Mouse (Mus musculus): ENCODE data around the gene Etl4. TPM values are rescaled to one million over a fixed set of nuclear protein-coding genes. Genes with fewer than 3 reads are reported as not detected.

Etl4 gene
- total RNA-seq, 2 experiments from 2014 or later = 52.6 to 77.5 TPM

DNA sequence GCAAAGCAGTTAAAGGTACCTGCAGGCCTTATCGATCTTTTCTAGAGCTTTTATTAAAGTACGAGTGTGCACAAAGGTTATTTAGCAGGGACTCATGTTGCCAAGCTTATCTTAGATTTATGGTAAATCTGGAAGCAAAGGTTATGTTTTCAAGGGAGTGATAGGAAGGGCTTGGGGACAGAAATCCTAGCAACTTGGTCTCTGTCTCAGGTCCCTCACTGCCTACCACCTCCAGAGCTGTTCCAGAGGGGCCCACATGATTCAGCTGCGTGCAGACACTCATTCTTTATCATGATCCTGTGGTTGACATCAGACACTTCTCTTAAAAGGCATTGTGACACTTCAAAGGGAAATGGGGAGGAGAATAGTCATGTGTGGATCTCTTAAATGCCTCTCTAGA, 783.3 kb downstream of the Etl4 start:
- no peak for DNase-seq (ENCODE audit: low spot score)

- DNase-seq (ENCODE audit: low spot score) = peak; percentile 35
These were observed 784.2 kb downstream of the Etl4 start for GRCm38 (mm10) chr2:20693772-20694171.

GRCm38 (mm10) chr2:20697719-20698118, 788.1 kb downstream of the Etl4 start:
- DNase-seq (ENCODE audit: low spot score) = no peak

- no peak for DNase-seq (ENCODE audit: low spot score)
These were observed 795.5 kb downstream of the Etl4 start for GRCm38 (mm10) chr2:20705110-20705509.

DNA sequence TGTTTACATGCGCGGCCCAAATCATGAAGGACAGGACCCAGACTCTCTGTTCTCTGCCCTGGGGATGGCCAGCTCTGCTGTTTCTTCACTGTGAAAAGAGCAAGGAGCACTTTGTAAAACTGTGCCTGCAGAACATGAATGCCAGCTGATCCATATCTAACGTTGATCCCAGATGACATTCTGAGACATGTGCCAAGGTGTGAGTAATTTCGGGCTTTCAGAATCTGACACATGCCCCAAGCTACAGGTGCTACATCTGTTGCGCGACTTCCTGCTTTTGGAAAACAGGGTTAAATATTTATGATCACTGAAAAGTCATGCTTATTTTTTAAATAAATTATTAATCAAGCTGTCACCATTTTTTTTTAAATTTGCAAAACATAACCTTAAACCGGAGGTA, 801.0 kb downstream of the Etl4 start:
- no peak for DNase-seq (ENCODE audit: low spot score)

DNA sequence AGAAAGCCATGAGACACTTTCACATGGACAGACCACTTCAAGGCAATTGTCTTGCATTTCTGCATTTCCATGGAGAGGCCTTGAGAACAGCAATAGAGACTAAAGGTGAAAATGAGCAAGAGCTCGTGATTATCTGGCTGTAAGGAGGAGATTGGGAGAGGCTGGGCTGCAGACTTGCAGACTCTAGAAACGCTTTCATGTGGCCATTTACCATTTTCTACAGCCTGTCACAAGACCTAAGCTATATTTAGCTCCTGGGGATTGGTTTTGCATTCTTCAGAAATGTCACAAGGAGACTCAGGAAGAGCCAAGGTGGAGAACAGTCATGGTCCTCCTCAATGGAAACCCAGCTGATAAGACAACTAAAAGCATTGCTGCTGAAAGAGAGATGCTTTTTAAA, 801.4 kb downstream of the Etl4 start:
- no peak for DNase-seq (ENCODE audit: low spot score)

DNA sequence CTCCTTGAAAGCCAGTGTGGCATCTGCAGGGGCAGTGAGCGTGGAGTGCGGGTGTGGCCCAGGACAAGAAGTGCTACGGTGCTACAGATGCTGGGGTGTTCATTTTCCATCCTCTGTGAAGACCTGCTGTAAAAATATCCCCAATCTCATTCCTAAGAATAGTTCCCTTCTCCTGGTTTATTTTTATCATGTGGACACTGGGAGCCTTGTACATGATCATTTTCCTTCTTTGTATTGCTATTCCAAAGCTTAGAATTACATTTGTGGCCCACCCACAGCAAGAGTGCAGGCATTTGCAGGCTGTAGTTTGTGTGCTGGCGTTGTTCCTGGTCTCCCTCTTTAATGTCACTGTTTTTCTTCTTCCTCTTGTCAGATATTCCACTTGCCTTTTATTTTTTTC, 809.5 kb downstream of the Etl4 start:
- DNase-seq (ENCODE audit: low spot score) = peak; percentile 49

DNA sequence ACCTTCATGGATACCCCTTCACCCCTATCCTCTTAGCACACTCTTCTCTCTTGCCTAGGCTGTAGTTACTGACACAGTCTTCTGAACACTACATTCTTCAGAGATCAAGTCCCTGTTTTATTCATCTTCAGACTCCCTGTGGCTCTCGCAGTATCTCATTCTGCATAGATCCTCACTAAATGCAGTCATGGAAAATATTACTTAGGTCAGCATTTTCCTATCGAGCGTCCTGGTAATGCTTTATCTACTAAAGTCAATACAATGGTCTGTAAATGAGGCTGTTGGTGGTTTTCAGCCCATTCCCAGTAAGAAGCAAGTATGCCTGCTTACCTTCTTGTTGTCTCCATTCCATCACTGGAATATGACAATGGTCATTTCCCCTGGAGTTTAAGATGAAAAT, 811.5 kb downstream of the Etl4 start:
- DNase-seq (ENCODE audit: low spot score) = no peak

GRCm38 (mm10) chr2:20722165-20722991, 812.8 kb downstream of the Etl4 start:
- peak; percentile 41 for DNase-seq (ENCODE audit: low spot score)

- no peak for DNase-seq (ENCODE audit: low spot score)
These were observed 814.6 kb downstream of the Etl4 start for GRCm38 (mm10) chr2:20723990-20724745.

GRCm38 (mm10) chr2:20726974-20727373, 817.4 kb downstream of the Etl4 start:
- DNase-seq (ENCODE audit: low spot score) = no peak

GRCm38 (mm10) chr2:20727752-20728438, 818.3 kb downstream of the Etl4 start:
- no peak for DNase-seq (ENCODE audit: low spot score)

DNA sequence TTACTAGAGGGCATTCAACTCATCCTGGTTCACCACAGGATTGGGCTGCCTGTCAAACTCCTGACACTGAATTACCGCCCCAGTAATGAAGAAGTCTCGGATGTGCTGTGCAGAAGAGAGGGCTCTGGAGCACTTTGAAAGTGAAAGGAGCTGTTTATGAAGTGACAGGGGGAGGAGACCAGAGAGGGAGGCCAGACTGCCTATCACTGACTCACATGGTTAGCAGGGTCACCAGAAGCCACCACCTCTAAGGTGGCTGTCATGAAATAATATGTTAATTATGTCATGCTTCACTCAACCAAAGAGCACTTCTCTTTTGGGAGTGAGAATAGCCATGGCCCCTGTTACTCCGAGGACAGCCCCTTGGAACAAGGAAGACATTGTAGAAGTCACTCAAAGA, 825.9 kb downstream of the Etl4 start:
- no peak for DNase-seq (ENCODE audit: low spot score)

DNA sequence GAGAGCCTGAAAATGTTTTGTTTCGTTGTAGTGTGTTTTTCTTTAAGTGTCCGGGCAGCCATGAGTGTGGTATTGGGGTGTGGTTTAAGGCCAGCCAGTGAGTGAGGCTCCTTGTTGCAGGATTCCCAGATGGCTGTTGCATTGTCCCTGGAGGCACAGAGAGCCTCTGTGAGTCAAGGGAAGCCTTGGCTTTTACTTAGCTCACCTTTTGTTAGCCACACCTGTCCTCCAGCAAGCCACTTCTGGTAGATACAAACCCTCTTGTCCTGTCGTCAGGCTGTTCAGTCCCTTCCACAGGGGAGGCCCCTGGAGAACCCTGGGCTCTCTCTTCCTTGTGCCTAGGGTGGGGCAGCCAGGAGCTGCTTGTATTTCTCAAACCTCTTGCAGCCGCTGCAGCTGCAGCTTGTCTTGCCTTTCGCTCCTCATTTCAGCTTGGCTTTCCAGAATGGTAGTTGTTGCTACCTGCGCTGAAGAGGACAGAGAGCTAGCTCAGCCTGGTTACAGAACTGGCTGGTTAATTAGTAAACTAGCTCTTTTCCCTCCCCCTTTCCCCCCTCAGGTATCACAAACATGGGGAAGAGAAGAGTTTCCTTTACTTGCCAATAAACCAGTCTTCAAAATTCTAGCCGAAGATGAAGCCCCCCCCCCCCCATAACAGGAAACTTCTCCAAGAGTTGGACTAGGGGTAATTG, 826.9 kb downstream of the Etl4 start:
- DNase-seq (ENCODE audit: low spot score) = no peak

DNA sequence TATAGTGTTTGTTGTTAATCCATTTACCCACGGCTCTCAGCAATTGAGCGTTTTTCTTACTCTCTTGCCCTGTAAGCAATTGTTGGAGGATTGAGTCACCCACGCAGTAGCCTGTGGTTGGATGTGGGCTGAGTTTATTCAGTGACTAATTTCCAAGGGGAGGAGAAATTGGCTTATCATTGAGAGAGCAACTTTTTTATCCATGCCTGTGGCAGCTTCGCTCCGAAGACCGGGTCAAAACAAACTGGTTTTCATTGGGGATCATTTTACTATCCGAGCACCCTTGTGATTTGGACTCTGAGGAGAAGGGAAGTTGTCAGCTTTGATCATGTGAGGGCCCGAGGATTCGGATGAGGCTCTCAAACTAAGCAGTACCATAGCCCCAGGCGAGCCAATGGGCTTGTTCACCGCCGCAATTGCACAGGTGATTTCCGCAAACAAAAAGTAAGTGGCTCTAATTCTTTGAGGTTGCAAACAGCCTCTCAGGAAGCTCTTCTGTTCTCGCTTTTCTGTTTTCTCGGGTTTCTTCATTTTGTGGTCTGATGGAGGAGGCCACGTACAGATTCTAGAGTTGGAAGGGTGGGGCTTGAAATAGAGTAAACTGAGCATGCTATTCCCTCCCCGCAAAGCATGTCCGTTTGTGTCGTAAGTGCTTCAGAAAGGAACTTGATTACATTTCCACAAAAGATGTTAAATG, 827.7 kb downstream of the Etl4 start:
- no peak for DNase-seq (ENCODE audit: low spot score)

- DNase-seq (ENCODE audit: low spot score) = no peak
These were observed 828.3 kb downstream of the Etl4 start for GRCm38 (mm10) chr2:20737837-20738236.

DNA sequence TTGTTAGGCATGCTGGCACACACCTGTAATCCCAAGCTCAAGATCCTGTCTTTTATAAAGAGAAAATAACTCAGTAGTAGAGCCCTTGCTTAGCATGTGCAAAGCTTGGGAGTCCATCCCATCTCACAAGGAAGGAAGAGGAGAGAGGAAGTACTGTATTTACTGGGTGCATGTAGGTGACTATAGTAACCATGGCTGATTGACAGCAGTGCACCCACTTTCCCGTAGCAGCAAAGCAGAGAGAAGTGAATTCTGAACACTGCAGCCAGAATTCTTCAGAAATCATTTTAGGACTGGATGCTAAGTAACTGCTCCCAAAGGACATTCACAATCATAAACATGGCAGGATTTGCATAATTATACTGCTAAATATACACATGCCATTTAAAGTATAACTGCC, 838.1 kb downstream of the Etl4 start:
- DNase-seq (ENCODE audit: low spot score) = no peak

GRCm38 (mm10) chr2:20748481-20748880, 838.9 kb downstream of the Etl4 start:
- DNase-seq (ENCODE audit: low spot score) = no peak

DNA sequence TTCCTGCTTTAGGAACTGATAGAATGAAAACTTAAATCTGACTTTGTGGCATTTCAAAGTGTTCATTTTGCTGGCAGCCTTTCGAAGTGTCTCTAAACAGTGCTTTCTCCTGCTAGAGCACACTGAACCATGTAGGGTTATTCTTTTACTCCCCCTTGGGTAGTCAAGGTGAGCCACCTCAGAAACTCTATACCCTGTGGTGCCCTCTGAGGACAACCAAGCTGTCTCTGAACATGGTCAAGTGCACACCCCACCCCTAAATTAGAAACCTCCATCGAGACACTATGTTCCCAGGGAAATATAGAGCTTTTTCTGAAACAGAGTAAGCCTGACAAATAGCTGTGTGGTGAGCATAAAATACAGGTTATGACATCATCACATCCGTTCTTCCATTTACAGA, 840.1 kb downstream of the Etl4 start:
- no peak for DNase-seq (ENCODE audit: low spot score)

DNA sequence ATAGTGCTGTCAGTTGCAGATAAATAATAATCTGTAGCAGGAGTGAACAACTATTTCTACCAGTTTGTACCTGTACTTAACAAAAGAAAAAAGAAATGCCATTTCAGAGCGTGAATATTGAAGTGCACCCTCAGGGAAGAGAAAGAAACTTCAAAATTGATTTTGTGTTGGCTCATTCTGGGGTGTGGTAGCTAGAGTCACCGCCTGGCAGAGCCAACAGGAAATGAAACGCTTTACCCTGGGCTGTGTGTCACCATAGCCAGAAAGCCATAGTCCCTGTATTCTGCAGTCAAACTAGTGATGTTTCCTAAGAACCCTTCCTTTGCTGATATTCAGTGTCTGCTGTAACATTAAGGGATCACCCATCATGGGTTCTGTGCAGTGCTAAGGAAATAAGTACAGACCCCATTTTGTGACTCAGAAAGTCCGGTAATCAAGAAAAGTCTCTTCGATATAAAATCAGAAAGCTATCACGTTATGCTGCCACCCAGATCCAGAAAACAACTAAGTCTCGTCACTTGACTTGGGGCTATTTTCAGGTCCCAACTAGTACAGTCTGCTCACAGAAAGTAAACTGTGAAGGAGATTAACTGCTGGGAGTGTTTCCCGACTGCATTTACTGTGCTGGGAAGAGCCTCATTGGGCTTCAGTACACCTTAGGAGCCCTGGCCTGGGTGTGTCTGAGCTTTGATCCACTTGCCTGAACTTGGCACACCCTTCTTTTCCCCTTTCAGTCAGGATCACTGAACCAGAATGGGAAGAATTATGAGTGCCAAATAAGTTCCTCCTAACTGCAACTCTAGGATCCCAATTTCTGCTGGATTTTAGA, 843.9 kb downstream of the Etl4 start:
- DNase-seq (ENCODE audit: low spot score) = no peak
